Mouse (Mus musculus) brown adipose tissue, adult 24 weeks (tissue): Measurements from ENCODE around the gene Ppp1ca. TPM values are rescaled to one million over a fixed set of nuclear protein-coding genes. Genes with fewer than 3 reads are reported as not detected.

Experiments
- H3K27ac ChIP-seq: fragments of 200-500 bp; replicated peaks from 2 replicates; pipeline ENCODE4 v1.5.1; 2012; ENCODE audit warnings: low read depth, mild to moderate bottlenecking, low read length
- H3K4me1 ChIP-seq: fragments of 200-500 bp; 2 replicates; pipeline ENCODE4 v1.6.1; 2012; ENCODE audit warnings: low read length, mixed read lengths; ENCODE audit not compliant: control insufficient read depth, insufficient read depth, insufficient read length
- H3K4me3 ChIP-seq: fragments of 200-500 bp; 2 replicates; pipeline ENCODE4 v1.5.1; 2012; ENCODE audit warnings: low read depth, mild to moderate bottlenecking, low read length, moderate library complexity; ENCODE audit not compliant: insufficient read depth
- polyA plus RNA-seq: library from polyadenylated mRNA; stranded (reverse); fragments of >200 nt; gene quantifications from 2 replicates; pipeline ENCODE4 v1.2.4, GENCODE M21; 2012; ENCODE audit not compliant: missing spikeins, insufficient read depth, insufficient read length

Gene Ppp1ca
- 265 and 309 TPM in 2 replicates for polyA plus RNA-seq

DNA sequence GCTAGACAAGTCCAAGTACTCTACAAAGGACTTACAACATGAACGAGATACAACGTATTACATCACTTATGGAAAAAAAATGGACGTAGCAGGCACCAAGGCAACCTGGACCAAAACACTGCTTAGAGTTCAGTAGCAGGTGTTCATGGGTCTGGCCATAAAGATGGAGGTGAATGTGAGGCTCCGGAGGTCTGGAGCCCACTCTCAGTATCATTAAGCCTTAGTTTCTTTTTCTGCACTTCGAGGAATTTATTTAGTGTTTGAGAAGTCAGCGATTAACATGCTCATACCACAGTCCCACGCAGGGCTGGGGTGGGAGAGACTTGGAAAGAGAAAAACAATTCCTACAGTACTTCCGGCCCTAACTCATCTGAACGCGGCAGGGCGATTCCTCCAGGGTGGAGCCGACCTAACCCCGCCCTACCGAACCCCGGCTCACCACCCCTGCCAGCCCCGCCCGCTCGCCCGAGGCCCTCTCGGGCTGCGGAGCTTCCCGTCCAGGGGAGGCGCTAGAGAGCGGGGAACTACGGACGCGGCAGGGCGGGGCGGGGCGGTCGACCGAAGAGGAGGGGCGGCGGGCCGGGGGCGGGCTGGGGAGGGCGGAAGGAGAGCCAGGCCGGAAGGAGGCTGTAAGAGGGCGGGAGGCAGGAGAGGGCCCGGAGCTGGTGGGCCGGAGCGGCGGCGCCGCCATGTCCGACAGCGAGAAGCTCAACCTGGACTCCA is at the start of gene Ppp1ca:
Gene Ppp1ca, plus strand, starts transcription at position 538 of the 723 bp plus-strand sequence.
- peak within 1 kb of the TSS; percentile 94 for H3K4me3 ChIP-seq
- peaks cover 16% of the 10 kb centered on the region for H3K4me1 ChIP-seq
- H3K27ac ChIP-seq = peak within 1 kb of the TSS; percentile 84

DNA sequence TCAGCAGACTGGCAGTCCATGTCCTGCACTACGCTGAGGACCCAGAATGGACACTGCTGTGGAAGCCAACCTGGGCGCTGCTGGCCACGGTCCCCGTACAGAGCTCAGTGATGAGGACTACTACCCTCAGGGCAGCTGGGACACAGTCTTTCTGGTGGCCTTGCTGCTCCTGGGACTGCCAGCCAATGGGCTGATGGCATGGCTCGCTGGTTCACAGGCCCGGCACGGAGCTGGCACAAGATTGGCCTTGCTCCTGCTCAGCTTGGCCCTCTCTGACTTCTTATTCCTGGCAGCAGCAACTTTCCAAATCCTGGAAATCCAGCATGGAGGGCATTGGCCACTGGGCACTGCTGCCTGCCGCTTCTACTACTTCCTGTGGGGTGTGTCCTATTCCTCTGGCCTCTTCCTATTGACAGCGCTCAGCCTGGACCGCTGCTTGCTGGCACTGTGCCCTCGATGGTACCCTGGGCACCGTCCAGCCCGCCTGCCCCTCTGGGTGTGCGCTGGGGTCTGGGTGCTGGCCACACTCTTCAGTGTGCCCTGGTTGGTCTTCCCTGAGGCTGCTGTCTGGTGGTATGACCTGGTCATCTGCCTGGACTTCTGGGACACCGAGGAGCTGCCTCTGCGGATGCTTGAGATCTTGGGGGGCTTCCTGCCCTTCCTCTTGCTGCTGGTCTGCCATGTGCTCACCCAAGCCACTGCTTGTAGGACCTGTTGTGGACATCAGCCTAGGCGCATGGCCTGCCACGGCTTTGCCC is 49.3 kb upstream of the Ppp1ca start:
- Histone ChIP-seq H3K4me3 (no peak overlapping the region), H3K4me1 (peaks cover 38% of the 10 kb centered on the region), H3K27ac (no peak overlapping the region)

DNA sequence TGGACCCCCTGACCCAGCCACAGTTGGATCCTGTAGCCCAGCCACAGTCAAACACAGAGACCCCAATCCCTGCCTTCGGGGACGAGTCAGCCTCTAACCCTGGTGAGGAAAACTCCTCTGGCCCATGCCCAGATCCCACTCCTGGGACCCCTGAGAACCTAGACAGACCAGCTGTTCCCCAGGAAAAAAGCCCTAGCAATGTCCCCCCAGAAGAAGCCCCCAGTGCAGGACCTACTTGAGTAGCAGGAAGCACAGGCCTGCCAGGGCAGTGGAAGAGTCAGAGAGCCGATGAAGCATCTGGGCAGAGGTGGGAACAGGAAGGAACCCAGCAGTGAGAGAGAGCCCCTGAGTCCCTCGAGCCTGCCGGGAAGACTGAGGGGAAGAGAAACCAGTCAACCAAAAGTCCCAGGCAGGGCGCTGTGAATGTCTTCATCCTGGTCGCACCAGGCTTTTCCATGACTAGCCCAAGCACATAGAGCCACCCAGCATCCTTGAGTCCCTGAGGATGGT is 48.1 kb upstream of the Ppp1ca start, which contains the start of gene Cabp4:
Gene Cabp4, minus strand, starts transcription at position 275 of the 510 bp plus-strand sequence.
- Histone ChIP-seq H3K4me3 (no peak within 1 kb of the TSS), H3K27ac (peak within 1 kb of the TSS; percentile 69), H3K4me1 (peaks cover 44% of the 10 kb centered on the region)

DNA sequence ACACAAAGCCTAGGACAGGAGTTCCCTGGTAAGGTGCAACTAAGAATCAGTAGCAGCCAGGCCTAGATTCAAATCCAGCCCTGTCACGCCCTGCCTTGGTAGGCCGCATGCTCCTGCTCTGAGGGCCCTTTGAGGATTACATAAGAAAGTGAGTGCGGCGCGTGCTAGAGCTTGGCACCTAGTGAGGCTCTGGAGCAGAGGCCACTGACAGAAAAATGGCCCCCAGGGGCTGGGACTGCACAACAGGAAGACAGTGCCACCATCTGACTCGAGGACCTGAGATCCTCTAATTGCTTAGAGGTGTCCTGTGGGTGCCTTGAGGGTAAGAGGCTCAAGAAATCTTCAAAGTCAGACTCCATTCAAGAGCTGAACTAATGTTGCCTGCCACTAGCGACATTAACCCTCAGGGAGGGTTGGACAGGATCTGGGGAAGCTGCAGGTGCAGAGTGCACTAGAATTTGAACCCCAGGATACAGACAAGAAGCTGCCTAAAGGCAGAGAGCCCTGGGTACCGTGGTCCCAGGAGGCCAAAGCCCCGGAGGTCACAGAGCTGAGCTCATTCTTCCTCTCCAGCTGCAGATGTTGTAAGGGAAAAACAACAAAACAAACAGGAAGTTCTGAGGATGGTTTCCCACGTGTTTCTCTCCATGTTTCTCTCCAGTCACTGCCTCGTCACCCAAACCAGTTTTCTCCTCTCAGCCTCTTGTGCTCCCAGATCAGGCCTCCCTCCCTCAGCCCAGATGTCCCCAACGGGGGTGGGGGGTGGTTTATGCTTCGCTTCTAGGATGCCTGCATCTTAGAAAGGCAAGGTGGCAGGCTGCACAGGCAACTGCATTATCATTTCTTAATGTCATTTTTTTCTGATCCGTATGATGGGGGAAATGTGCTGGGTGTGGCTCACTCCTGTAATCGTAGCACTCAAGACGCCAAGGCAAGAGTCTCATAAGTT is 47.0 kb upstream of the Ppp1ca start:
- no peak overlapping the region for H3K4me3 ChIP-seq
- peak overlapping the region; percentile 69 for H3K27ac ChIP-seq

DNA sequence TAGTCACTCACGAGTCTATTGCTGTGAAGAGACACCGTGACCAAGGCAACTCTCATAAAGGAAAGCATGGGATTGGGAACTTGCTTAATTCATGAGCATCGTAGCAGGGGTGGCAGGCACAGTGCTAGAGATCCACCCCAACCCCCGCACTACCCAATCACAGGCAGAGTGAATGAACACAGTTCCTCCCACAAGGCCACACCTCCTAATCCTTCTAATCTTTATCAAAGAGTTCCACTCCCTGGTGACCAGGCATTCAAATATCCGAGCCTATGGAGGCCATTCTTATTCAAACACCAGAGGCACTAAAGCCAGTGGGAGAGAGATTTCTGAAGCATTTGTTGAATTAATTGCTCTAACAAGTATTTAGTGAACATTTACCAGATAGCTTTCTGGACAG is 45.9 kb upstream of the Ppp1ca start:
- Histone ChIP-seq H3K27ac (peak overlapping the region; percentile 27; the same call in 1 of the 2 replicates), H3K4me3 (no peak overlapping the region), H3K4me1 (peaks cover 54% of the 10 kb centered on the region)

More for the DNA sequence above, 47.0 kb upstream of the Ppp1ca start:
- H3K4me1 ChIP-seq = peaks cover 51% of the 10 kb centered on the region

DNA sequence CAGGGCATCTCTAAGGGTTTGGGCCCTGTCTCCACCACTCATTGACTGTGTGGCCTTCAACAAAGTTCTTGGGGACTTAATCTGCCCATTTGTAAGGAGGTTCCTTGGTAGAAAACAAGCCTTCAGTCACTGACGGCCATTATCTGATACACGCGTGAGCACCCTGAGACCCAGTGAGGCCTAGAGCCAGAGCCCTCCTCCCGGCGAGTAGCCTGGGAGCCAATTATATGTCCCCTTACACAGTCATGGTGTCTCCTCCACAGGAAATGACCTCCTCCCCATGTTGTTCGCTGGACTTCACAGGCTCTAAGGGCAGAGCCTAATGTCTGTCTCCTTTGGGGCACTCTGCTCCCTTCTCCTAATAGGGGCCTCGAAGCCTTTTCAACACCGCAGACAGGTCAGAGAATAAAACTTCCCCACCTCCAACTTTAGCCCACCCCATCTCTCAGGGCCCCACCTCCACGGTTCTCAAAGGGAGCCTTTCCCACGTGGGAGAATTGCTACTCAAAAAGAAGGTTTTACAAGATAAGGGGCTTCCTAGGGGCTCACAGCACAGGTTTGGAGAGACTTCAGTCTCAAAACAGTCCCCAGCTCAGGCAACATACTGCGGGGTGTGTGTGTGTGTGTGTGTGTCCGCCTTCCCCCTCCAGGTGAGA is 45.4 kb upstream of the Ppp1ca start:
- Histone ChIP-seq H3K4me3 (no peak overlapping the region), H3K4me1 (peaks cover 54% of the 10 kb centered on the region), H3K27ac (peak overlapping the region; percentile 70)

DNA sequence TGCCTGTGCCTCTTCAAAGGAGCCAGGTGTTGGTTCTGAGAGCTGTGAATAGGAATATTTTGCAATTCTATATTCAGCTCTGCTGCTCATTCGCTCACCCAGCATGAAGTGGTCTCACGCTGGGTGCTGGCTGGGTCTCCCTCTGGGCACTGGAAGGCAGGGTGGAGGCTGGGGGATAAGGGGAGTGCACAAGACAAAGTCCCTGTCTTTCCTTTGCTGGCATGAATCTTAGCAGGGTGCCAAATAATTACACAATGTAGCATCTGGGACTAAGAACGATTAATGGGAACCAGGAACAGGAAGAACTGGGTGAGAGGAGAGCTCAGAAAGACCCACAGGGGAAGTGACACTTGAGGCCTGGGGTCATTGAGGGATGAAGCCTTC is 44.9 kb upstream of the Ppp1ca start:
- H3K4me3 ChIP-seq = no peak overlapping the region
- peak overlapping the region; percentile 76 for H3K27ac ChIP-seq
- H3K4me1 ChIP-seq = peaks cover 54% of the 10 kb centered on the region

DNA sequence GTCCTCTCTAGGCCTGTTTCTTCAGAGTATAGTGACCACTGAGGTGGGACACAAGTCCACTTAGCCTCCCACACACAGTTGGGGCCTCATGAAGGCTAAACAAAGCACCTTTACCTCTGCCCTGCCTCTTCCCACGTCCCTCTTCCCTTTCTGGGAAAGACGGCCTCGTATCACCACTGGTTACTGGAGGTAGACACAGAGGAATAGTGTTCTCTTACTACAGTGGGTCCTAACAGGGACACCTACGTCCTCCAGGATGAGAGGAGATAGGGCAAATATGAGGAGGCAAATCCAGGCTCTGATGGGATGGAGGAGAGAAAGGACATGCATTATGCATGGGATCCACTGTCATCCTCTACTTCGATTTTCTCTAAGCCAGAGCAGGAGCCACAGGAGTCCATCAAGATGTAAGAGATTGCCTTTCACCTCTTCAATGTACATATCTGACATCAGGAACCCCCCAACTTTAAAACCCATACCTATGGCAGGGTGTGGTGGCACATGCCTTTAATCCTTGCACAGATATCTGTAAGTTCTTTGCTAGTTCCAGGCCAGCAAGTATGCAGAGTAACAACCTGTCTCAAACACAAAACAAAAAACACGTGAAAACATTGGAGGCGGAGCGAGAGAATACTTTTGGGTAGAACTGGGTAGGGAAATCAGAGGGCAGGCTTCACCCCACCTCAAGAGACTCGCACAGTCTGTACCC is 43.9 kb upstream of the Ppp1ca start:
- peak overlapping the region; percentile 32 for H3K4me3 ChIP-seq
- H3K27ac ChIP-seq = peak overlapping the region; percentile 76
- peaks cover 50% of the 10 kb centered on the region for H3K4me1 ChIP-seq

DNA sequence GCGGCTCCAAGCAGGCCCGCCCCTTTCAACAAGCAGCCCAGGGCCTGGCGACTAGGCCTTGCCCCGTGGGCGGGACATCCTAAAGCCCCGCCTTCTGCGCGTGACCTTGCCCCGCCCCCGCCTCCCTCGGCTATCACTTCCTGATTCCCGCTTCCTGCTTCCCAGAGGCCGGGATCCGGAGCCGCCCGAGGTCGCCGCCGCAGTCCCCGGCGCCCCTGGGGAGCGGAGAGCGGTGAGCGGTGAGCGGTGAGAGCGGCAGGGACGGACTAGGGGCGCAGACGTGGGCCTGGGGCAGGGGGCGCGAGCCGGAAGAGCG is 43.4 kb upstream of the Ppp1ca start, which contains the start of gene Coro1b:
Gene Coro1b, plus strand, starts transcription at position 129 of the 316 bp plus-strand sequence.
- Histone ChIP-seq H3K27ac (peak within 1 kb of the TSS; percentile 76), H3K4me1 (peaks cover 51% of the 10 kb centered on the region), H3K4me3 (peak within 1 kb of the TSS; percentile 80)

DNA sequence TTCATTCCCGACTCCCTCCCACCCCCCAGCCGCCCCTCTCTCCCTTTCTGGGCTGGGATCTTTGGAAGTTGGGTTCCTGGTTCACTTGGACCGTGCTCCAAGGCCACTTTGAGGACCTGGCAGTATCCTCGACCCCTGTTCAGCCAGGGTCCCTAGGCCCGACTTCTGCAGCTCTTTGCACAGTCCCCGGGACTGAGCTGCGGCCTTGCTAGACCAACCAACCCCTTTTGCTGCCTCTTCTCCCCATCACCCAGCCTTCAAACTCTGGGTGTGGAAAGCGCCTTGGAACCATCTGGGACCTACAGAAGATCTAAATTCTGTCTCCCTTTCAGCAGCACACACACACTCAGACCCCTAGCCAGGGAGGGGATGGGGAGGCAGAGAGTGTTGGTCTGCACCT is 43.0 kb upstream of the Ppp1ca start:
- Histone ChIP-seq H3K27ac (peak overlapping the region; percentile 71), H3K4me1 (peaks cover 47% of the 10 kb centered on the region), H3K4me3 (peak overlapping the region; percentile 80)

DNA sequence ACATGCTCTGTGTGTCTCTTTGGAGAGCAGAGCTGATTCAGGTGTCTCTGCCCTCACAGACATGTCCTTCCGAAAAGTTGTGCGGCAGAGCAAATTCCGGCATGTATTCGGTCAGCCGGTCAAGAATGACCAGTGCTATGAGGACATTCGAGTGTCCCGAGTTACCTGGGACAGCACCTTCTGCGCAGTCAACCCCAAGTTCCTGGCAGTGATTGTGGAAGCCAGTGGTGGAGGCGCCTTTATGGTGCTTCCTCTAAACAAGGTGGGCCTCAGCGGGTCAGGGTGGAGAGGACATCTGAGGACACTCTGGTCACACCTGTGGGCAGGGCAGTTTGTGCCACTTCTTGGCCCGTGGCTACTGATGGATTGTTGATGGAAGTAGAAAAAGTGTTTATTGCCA is 42.6 kb upstream of the Ppp1ca start:
- Histone ChIP-seq H3K27ac (peak overlapping the region; percentile 71; the same call in 1 of the 2 replicates), H3K4me3 (peak overlapping the region; percentile 80), H3K4me1 (peaks cover 42% of the 10 kb centered on the region)

DNA sequence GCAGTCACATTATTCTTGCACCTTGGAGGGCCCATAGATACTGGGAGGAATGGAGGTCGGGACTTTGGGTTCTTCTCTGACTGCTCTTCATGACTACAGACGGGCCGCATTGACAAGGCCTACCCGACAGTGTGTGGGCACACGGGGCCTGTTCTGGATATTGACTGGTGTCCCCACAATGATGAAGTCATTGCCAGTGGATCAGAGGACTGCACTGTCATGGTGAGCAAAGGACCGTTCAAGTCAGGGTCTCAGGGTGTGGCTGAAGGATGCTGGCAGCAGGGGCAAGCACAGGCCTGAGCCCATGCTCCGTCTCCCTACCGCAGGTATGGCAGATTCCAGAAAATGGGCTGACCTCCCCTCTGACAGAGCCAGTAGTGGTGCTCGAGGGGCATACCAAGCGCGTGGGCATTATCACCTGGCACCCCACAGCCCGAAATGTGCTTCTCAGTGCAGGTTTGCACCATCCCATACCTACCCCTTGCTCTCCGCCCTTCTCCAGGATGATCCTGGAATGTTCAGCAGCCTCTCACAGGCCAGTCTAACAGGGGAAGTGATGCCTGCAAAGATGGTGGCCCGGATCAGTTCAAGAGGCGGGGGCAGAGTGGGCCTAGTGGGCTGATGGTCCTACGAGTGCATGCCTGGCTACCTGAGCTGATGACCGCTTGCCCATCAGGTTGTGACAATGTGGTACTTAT is 42.0 kb upstream of the Ppp1ca start:
- Histone ChIP-seq H3K4me1 (peaks cover 36% of the 10 kb centered on the region), H3K27ac (no peak overlapping the region), H3K4me3 (peak overlapping the region; percentile 80)
